Mouse (Mus musculus) liver, embryonic 14.5 days (tissue): ENCODE data around the gene Gprc5c. TPM values are rescaled to one million over a fixed set of nuclear protein-coding genes. Genes with fewer than 3 reads are reported as not detected.

ENCODE experiments used
- ATAC-seq: fragments of 200-750 bp; cut with Nextera tagmentation; 2 replicates; pipeline ENCODE4 v1.8.0; 2017; ENCODE audit warnings: moderate number of reproducible peaks, mild to moderate bottlenecking, moderate library complexity; ENCODE audit not compliant: insufficient read depth
- DNase-seq, 3 experiments: peaks; one replicate each; pipeline ENCODE4 v3.0.0-alpha.2; 2012 to 2013; ENCODE audit warnings: low read depth in 3 of 3, low spot score in 3 of 3
- H3K27ac ChIP-seq: fragments of 300-500 bp; sonication (generic); 2 replicates; pipeline ENCODE4 v1.5.1; 2014; ENCODE audit warnings: moderate library complexity, mild to moderate bottlenecking, control low read depth, inconsistent platforms
- H3K27me3 ChIP-seq: fragments of 300-500 bp; sonication (generic); 2 replicates; pipeline ENCODE4 v1.6.1; 2014; ENCODE audit warnings: mild to moderate bottlenecking, low read length, moderate library complexity; ENCODE audit not compliant: control insufficient read depth, insufficient read depth
- H3K36me3 ChIP-seq: fragments of 300-500 bp; sonication (generic); replicated peaks from 2 replicates; pipeline ENCODE4 v1.6.1; 2014; ENCODE audit warnings: low read depth; ENCODE audit not compliant: control insufficient read depth, insufficient read depth
- H3K4me1 ChIP-seq, 2 experiments: fragments of 200-500 bp in 1 of 2; fragments of 300-500 bp in 1 of 2; sonication (generic) in 1 of 2; replicated peaks; 2 replicates each; pipeline ENCODE4 v1.6.1; 2012 to 2014; ENCODE audit warnings: antibody characterized with exemption in 1 of 2, inconsistent platforms in 1 of 2, low read length in 1 of 2; ENCODE audit not compliant: control insufficient read depth in 2 of 2, insufficient read depth in 2 of 2
- H3K4me2 ChIP-seq: fragments of 300-500 bp; sonication (generic); 2 replicates; pipeline ENCODE4 v1.6.1; 2014; ENCODE audit warnings: low read depth, mild to moderate bottlenecking, control low read depth, moderate library complexity
- H3K4me3 ChIP-seq, 2 experiments: fragments of 200-500 bp in 1 of 2; fragments of 300-500 bp in 1 of 2; sonication (generic) in 1 of 2; 2 replicates each; pipeline ENCODE4 v1.5.1; 2012 to 2014; ENCODE audit warnings: low read depth in 2 of 2, low read length in 2 of 2, mild to moderate bottlenecking in 2 of 2, control low read depth in 1 of 2, inconsistent platforms in 1 of 2, moderate library complexity in 1 of 2; ENCODE audit not compliant: insufficient read depth in 1 of 2
- H3K9ac ChIP-seq: fragments of 300-500 bp; sonication (generic); replicated peaks from 2 replicates; pipeline ENCODE4 v1.6.1; 2014; ENCODE audit warnings: mild to moderate bottlenecking, control low read depth, moderate library complexity
- H3K9me3 ChIP-seq: fragments of 300-500 bp; sonication (generic); 2 replicates; pipeline ENCODE4 v1.6.1; 2016; ENCODE audit warnings: low read length, mixed read lengths; ENCODE audit not compliant: control insufficient read depth
- CTCF ChIP-seq: IDR thresholded peaks from 2 replicates; pipeline ENCODE4 v1.5.1; 2016; ENCODE audit warnings: antibody characterized with exemption, low read depth, control low read depth
- EP300 ChIP-seq: IDR thresholded peaks from 2 replicates; pipeline ENCODE4 v1.6.1; 2016; ENCODE audit warnings: antibody characterized with exemption, low read depth
- WGBS: fragments of 180-500 bp; shearing (Covaris S2); extraction: QIAGEN DNeasy Blood & Tissue Kit; methylation state at CpG from one replicate; pipeline ENCODE4 v1.1.7; 2014; ENCODE audit not compliant: insufficient replicate concordance; 5-methylcytosine and 5-hydroxymethylcytosine counted together
- polyA plus RNA-seq, 2 experiments: library from polyadenylated mRNA; depleted of rRNA in 1 of 2; stranded (reverse) in 1 of 2; unstranded in 1 of 2; fragments of >200 nt; fragmentation: Nextera tagmentation in 1 of 2; extraction: Ambion mirVana in 1 of 2; gene quantifications; 2 replicates each; pipeline versions ENCODE4 v1.2.1 to v1.2.3; 2012 to 2014

The Gprc5c gene
- polyA plus RNA-seq, 2 experiments = 4.8 to 8.0 TPM

GRCm38 (mm10) chr11:114862687-114863086 is 11.7 kb downstream of the Gprc5c start:
- no peak for DNase-seq
- H3K9ac ChIP-seq = no peak overlapping the region
- TF ChIP-seq EP300 (no peak), CTCF (peak; percentile 19; the same call in 1 of the 2 replicates)
- H3K4me3 ChIP-seq = no peak overlapping the region
- no peaks in the 10 kb centered on the region for H3K9me3 ChIP-seq
- peaks cover 0 to 16% of the 10 kb centered on the region in 2 experiments; a peak in 2 of 4 replicates for H3K4me1 ChIP-seq
- WGBS = 50% methylated on average over 3 of the region's 3 CpGs
- H3K27me3 ChIP-seq = no peaks in the 10 kb centered on the region
- H3K27ac ChIP-seq = no peak overlapping the region
- H3K36me3 ChIP-seq = no peaks in the 10 kb centered on the region
- H3K4me2 ChIP-seq = no peak overlapping the region
- no peak for ATAC-seq

GRCm38 (mm10) chr11:114863918-114864420 is 13.0 kb downstream of the Gprc5c start:
- Histone ChIP-seq H3K4me2 (no peak overlapping the region), H3K27me3 (no peaks in the 10 kb centered on the region), H3K4me1 (peaks cover 0 to 20% of the 10 kb centered on the region in 2 experiments; a peak in 2 of 4 replicates), H3K9ac (no peak overlapping the region), H3K9me3 (no peaks in the 10 kb centered on the region), H3K4me3 (no peak overlapping the region), H3K27ac (no peak overlapping the region), H3K36me3 (no peaks in the 10 kb centered on the region)
- no peak for DNase-seq
- no peak for ATAC-seq
- TF ChIP-seq CTCF (no peak), EP300 (no peak)
- WGBS = 77% methylated on average over 21 of the region's 21 CpGs

DNA sequence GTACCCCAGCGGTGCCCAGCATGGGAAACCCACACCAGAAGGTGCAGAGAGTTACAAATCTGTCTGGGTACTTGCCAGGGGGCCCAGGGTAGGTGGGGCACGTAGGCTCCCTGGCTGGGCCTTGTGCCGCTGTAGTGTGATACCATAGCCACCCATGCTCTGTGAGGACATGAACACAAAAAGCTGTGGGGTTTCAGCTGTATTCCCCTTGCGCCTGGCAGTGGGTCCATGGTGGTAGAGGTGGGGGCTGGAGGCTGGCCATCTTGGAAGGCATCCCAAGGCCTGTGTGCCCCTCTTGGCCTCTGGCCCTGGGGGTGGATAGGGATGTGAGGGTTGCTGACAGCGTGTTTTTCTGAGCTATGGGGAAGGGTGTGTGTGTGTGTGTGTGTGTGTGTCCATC is 15.0 kb downstream of the Gprc5c start:
- no peak for ATAC-seq
- H3K4me3 ChIP-seq = no peak overlapping the region
- H3K9ac ChIP-seq = no peak overlapping the region
- peaks cover 0 to 22% of the 10 kb centered on the region in 2 experiments; a peak in 2 of 4 replicates for H3K4me1 ChIP-seq
- no peaks in the 10 kb centered on the region for H3K9me3 ChIP-seq
- no peak for TF ChIP-seq EP300
- TF ChIP-seq CTCF = no peak
- WGBS = 60% methylated on average over 5 of the region's 5 CpGs
- H3K36me3 ChIP-seq = no peaks in the 10 kb centered on the region
- no peak for DNase-seq
- no peak overlapping the region for H3K4me2 ChIP-seq
- H3K27me3 ChIP-seq = no peaks in the 10 kb centered on the region
- H3K27ac ChIP-seq = no peak overlapping the region

DNA sequence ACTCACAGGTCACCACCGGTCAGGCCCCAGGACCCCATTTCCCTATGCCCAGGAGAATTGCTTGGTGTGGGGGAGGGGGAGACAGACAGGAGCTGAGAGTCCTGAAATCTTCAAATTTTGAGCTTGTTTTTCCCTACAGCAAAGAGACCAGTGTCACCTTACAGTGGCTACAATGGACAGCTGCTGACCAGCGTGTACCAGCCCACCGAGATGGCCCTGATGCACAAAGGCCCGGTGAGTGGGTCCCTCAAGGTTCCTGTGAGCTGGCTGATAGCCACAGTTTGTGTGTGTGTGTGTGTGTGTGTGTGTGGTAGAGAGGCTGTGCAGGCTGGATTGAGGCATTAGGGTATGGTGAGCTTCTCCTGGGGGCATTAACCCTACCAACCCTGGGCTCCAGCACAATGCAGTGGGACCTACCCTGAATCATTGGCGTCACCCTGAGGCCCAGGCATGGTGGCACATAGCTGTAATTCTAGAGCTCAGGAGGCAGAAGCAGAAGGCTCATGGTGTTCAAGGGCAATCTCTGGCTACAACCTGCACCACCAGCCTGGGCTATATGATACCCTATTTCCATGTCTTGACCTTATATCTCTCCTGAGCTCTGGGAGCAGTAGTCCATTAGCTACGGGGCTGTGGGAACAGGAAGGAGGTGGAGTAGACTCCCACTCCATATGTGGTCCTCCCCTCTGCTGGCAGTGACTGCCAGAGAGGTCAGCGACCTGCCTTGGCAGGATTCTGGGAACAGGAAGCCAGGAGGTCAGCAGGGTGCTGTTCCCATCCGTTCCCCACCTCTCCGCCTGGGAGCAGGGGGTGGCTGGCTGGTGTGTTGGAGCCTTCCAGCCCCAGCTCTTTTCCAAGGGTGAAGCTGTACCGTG is 15.8 kb downstream of the Gprc5c start:
- H3K27me3 ChIP-seq = no peaks in the 10 kb centered on the region
- H3K9ac ChIP-seq = no peak overlapping the region
- no peaks in the 10 kb centered on the region for H3K36me3 ChIP-seq
- no peak overlapping the region for H3K4me3 ChIP-seq
- no peaks in the 10 kb centered on the region for H3K9me3 ChIP-seq
- H3K4me1 ChIP-seq = peaks cover 0 to 22% of the 10 kb centered on the region in 2 experiments; a peak in 2 of 4 replicates
- no peak for TF ChIP-seq CTCF
- TF ChIP-seq EP300 = no peak
- H3K27ac ChIP-seq = no peak overlapping the region
- no peak for DNase-seq
- WGBS = 45% methylated on average over 10 of the region's 10 CpGs
- peak overlapping the region; percentile 33; the same call in 1 of the 2 replicates for H3K4me2 ChIP-seq
- ATAC-seq = peak; percentile 64; the same call in 1 of the 2 replicates
